Mouse (Mus musculus): ENCODE data around the gene Cabp4. TPM values are rescaled to one million over a fixed set of nuclear protein-coding genes. Genes with fewer than 3 reads are reported as not detected.
A peak's percentile ranks its signal among the peaks of the same experiment; 100 is the strongest.
"Not testable (repeated sequence)": the region's sequence is repeated elsewhere in the genome, so short reads cannot be mapped to it uniquely, and the experiment has no call there.

Cabp4 gene
- polyA plus RNA-seq, 1 experiment: 0.53 TPM

- WGBS: under 1% methylated on average over 64 of the region's 64 CpGs
- Histone ChIP-seq H3K27ac (ENCODE audit: control insufficient read depth, insufficient read depth, low read length) (peak within 1 kb of the TSS; percentile 41; the same call in 1 of the 2 replicates), H3K36me3 (ENCODE audit: control insufficient read depth, insufficient read depth, low read length) (peaks cover 3% of the 10 kb centered on the region; the same call in 1 of the 2 replicates), H3K4me3 (ENCODE audit: control insufficient read depth, insufficient read depth, low read length) (peak within 1 kb of the TSS; percentile 73), H3K4me1 (replicated peaks; ENCODE audit: control insufficient read depth, insufficient read depth, low read length) (peaks cover 20% of the 10 kb centered on the region), H3K27me3 (ENCODE audit: control insufficient read depth, insufficient read depth, low read length) (no peaks in the 10 kb centered on the region)
- TF ChIP-seq POLR2A (IDR thresholded peaks at IDR 0.05; ENCODE audit: control insufficient read depth, extremely low read depth, insufficient read depth, low read length, poor library complexity) (peak; percentile 74), CTCF (IDR thresholded peaks at IDR 0.05; ENCODE audit: borderline replicate concordance, control insufficient read depth, extremely low read depth, insufficient read depth, low read length, poor library complexity) (peak; percentile 84)
- peak; percentile 99 for DNase-seq
Measured at GRCm38 (mm10) chr19:4125741-4126696, 17.8 kb downstream of the Cabp4 start, which contains the start of gene Aip. Aip (minus strand) TSS chr19:4125858.

DNA sequence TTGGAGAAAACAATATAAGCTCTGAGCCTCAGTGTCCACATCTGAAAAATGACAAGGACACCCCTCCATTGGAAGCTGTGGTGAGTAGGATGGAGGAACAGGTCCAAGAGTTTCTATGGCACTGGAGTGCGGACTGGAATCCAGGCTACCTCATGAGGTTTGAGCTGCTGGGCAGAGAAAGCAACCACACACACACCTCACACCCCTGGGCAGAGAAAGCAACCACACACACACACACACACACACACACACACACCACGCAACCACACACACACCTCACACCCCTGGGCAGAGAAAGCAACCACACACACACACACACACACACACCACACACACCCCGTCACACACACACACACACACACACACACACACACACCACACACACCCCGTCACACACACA is 18.6 kb downstream of the Cabp4 start:
- 18% methylated on average over 4 of the region's 4 CpGs for WGBS
- not testable (repeated sequence) for H3K4me3 ChIP-seq (ENCODE audit: control insufficient read depth, insufficient read depth, low read length); H3K27me3 ChIP-seq (ENCODE audit: control insufficient read depth, insufficient read depth, low read length); H3K36me3 ChIP-seq (ENCODE audit: control insufficient read depth, insufficient read depth, low read length); H3K27ac ChIP-seq (ENCODE audit: control insufficient read depth, insufficient read depth, low read length); DNase-seq
- H3K4me1 ChIP-seq (replicated peaks; ENCODE audit: control insufficient read depth, insufficient read depth, low read length): peaks cover 26% of the 10 kb centered on the region

- WGBS: 94% methylated on average over 4 of the region's 4 CpGs
- H3K4me3 ChIP-seq (ENCODE audit: control insufficient read depth, insufficient read depth, low read length): no peak overlapping the region
- no peak for TF ChIP-seq POLR2A (IDR thresholded peaks at IDR 0.05; ENCODE audit: control insufficient read depth, extremely low read depth, insufficient read depth, low read length, poor library complexity)
- TF ChIP-seq CTCF (IDR thresholded peaks at IDR 0.05; ENCODE audit: borderline replicate concordance, control insufficient read depth, extremely low read depth, insufficient read depth, low read length, poor library complexity): no peak
Measured at GRCm38 (mm10) chr19:4124432-4124831, 19.4 kb downstream of the Cabp4 start.

DNA sequence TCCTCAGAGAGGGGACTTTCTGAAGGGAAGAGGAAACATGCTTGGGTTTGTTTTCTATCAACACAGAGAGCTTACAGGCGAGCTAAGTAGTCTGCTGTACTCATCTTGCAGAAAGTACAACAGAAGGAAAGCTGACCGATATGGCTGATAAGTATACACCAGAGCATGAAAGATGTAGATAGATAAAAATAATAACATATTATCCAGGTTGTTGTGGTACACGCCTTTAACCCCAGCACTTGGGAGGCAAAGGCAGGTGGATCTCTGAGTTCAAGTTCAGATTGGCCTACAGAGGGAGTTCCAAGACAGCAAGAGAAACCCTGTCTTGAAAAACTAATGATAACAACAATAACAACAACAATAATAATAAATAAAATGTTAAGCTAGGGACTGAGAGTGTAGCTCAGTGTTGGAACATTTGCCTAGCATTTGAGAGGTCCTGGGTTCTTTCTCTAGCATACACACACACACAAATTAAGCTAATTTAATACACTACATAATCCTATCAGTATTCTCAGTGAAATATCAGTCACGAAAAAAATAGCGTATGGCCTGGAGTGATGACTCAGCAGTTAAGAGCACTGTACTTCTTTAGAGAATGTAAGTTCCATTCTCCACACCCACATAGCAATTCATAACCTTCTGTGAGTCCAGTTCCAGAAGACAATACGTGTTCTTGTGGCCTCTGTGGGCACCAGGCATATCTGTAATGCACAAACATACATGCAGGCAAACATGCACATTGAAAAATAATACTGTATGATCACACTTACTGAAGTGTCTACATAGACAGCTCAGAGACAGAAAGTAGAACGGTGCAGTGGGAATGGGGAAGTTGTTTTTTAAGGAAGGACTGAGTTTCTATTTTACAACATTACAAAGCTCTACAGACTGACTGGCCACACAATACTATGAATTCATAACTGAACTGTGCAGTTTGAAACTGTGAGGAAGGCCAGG is 21.1 kb downstream of the Cabp4 start:
- Histone ChIP-seq H3K4me3 (ENCODE audit: control insufficient read depth, insufficient read depth, low read length) (no peak overlapping the region), H3K4me1 (replicated peaks; ENCODE audit: control insufficient read depth, insufficient read depth, low read length) (peaks cover 43% of the 10 kb centered on the region), H3K36me3 (ENCODE audit: control insufficient read depth, insufficient read depth, low read length) (no peaks in the 10 kb centered on the region; the same call in 1 of the 2 replicates), H3K27me3 (ENCODE audit: control insufficient read depth, insufficient read depth, low read length) (no peaks in the 10 kb centered on the region), H3K27ac (ENCODE audit: control insufficient read depth, insufficient read depth, low read length) (no peak overlapping the region)
- TF ChIP-seq CTCF (IDR thresholded peaks at IDR 0.05; ENCODE audit: borderline replicate concordance, control insufficient read depth, extremely low read depth, insufficient read depth, low read length, poor library complexity): no peak
- no peak for TF ChIP-seq POLR2A (IDR thresholded peaks at IDR 0.05; ENCODE audit: control insufficient read depth, extremely low read depth, insufficient read depth, low read length, poor library complexity)
- WGBS: 71% methylated on average over 7 of the region's 7 CpGs
- DNase-seq: no peak

More at GRCm38 (mm10) chr19:4124432-4124831, 19.4 kb downstream of the Cabp4 start:
- H3K27me3 ChIP-seq (ENCODE audit: control insufficient read depth, insufficient read depth, low read length): no peaks in the 10 kb centered on the region
- peaks cover 3% of the 10 kb centered on the region; the same call in 1 of the 2 replicates for H3K36me3 ChIP-seq (ENCODE audit: control insufficient read depth, insufficient read depth, low read length)
- no peak overlapping the region for H3K27ac ChIP-seq (ENCODE audit: control insufficient read depth, insufficient read depth, low read length)
- DNase-seq: no peak
- peaks cover 30% of the 10 kb centered on the region for H3K4me1 ChIP-seq (replicated peaks; ENCODE audit: control insufficient read depth, insufficient read depth, low read length)

GRCm38 (mm10) chr19:4121896-4122295 is 21.9 kb downstream of the Cabp4 start:
- 34% methylated on average over 6 of the region's 6 CpGs for WGBS
- peaks cover 39% of the 10 kb centered on the region for H3K4me1 ChIP-seq (replicated peaks; ENCODE audit: control insufficient read depth, insufficient read depth, low read length)
- H3K27me3 ChIP-seq (ENCODE audit: control insufficient read depth, insufficient read depth, low read length); DNase-seq; H3K4me3 ChIP-seq (ENCODE audit: control insufficient read depth, insufficient read depth, low read length); H3K36me3 ChIP-seq (ENCODE audit: control insufficient read depth, insufficient read depth, low read length); H3K27ac ChIP-seq (ENCODE audit: control insufficient read depth, insufficient read depth, low read length): not testable (repeated sequence)

DNA sequence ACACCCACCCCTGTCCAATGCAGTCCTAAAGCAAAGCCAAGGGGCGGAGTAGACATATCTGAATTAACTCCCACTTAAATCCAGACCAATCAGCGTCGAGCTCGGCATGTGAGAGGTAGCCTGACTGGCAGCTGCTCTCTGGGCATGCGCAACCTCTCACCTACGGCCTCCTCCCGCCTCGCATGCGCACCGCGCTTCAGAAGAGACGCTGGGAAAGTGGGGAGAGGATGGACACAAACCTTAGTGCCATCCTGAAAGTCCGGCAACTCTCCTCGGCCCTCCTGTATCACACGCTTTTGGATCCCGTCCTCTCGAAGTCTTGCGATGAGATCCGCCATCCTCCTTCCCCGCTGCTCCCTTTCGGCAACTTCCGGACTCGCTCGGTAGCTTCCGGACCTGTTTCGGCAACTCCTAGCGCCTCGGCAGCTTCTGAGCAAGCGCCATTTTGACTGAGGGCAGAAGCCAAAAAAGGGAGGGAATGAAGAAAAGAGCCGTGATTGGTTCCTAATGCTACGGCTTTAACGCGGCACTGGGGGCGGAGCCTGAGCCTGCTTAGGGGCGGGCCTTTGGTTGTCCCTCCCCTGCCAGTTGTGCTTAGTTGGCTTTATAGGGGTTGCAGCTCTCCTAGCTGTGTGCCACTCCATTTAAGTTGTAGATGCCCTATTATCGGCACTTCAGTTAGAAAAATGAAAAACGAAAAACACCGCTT is 22.6 kb downstream of the Cabp4 start:
- WGBS: 2% methylated on average over 38 of the region's 38 CpGs
- peak; percentile 100 for DNase-seq
- no peaks in the 10 kb centered on the region for H3K27me3 ChIP-seq (ENCODE audit: control insufficient read depth, insufficient read depth, low read length)
- TF ChIP-seq CTCF (IDR thresholded peaks at IDR 0.05; ENCODE audit: borderline replicate concordance, control insufficient read depth, extremely low read depth, insufficient read depth, low read length, poor library complexity) (peak; percentile 63; the same call in 1 of the 2 replicates), POLR2A (IDR thresholded peaks at IDR 0.05; ENCODE audit: control insufficient read depth, extremely low read depth, insufficient read depth, low read length, poor library complexity) (no peak; the same call in 1 of the 2 replicates)
- peak overlapping the region; percentile 70 for H3K4me3 ChIP-seq (ENCODE audit: control insufficient read depth, insufficient read depth, low read length)
- peaks cover 37% of the 10 kb centered on the region for H3K4me1 ChIP-seq (replicated peaks; ENCODE audit: control insufficient read depth, insufficient read depth, low read length)
- H3K36me3 ChIP-seq (ENCODE audit: control insufficient read depth, insufficient read depth, low read length): peaks cover 6% of the 10 kb centered on the region; the same call in 1 of the 2 replicates
- peak overlapping the region; percentile 70 for H3K27ac ChIP-seq (ENCODE audit: control insufficient read depth, insufficient read depth, low read length)
